ENCODE assay signal across 8 mouse cellular contexts in the genomic region with DNA sequence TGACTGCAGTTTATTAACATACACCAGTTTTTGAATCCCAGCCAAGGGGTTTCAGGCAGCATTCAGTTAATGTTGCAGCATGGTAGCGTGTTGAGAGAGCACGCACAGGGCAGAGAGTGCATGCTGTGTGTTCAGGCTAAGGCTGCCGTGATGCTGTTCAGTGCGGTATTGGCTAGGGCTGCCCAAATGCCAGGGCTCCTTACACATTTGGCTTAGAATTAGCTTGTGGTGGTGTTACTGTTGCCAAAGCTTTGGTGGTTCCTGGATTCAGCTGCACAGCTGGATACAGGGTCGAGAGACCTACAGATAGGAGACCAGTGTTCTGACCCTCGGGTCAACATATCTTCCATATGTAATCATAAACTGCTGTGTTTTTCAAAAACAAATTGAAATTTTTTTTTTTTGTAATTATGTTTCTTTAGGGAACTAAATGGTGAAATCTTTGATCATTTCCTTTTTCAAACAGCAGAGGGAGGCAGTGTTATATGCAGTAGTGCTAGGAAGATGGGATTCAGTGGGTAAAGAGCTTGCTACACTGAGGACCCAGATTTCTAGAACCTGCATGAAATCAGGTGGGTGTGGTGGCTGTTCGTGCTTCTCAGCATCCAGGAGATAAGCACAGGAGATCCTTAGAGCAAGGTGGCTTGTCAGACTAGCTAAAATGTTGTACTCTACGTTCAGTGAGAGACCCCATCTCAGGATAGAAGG. TPM values are rescaled to one million over a fixed set of nuclear protein-coding genes. Genes with fewer than 3 reads are reported as not detected.
DNase-seq lines count a peak whose midpoint lies in the region; ATAC-seq and TF ChIP-seq lines count a peak whose summit lies in the region.

No protein-coding gene starts in this region.

- DNase-seq in heart, adult 18-20 months: peak; percentile 14 to 58
- DNase-seq in heart, embryonic 10.5 days (ENCODE audit: low spot score): no peak
- DNase-seq in right cerebral cortex, adult 18-20 months: peak; percentile 30
- no peak for DNase-seq in right cerebral cortex, postnatal 25 days
- peak; percentile 81 for DNase-seq in hindbrain, postnatal 0 days (ENCODE audit: low spot score)
- DNase-seq in splenic B cell, adult 2 months (ENCODE audit: low read depth, low spot score): peak; percentile 6
- no peak for DNase-seq in testis, postnatal 10 days (ENCODE audit: low spot score)
- no peak for DNase-seq in thymus, postnatal 4 days

- ATAC-seq in hindbrain, postnatal 0 days: peak; percentile 74; the same call in 1 of the 2 replicates

- no peaks in the 10 kb centered on the region for H3K4me1 ChIP-seq in heart, embryonic 10.5 days
- no peaks in the 10 kb centered on the region for H3K4me1 ChIP-seq in hindbrain, postnatal 0 days (ENCODE audit: insufficient read depth, low read length)

- WGBS in heart, embryonic 10.5 days: 84% methylated on average over 8 of the region's 8 CpGs
- 70% methylated on average over 8 of the region's 8 CpGs for whole genome bisulfite sequencing in hindbrain, postnatal 0 days

- no peak overlapping the region for H3K27ac ChIP-seq in heart, embryonic 10.5 days
- H3K27ac ChIP-seq in hindbrain, postnatal 0 days: no peak overlapping the region

- no peaks in the 10 kb centered on the region for H3K9me3 ChIP-seq in heart, embryonic 10.5 days
- H3K9me3 ChIP-seq in hindbrain, postnatal 0 days (ENCODE audit: low read length): no peaks in the 10 kb centered on the region

- peak; percentile 84 for TF ChIP-seq CTCF in hindbrain, postnatal 0 days (IDR thresholded peaks at IDR 0.05; ENCODE audit: low read depth)

- peaks cover 58% of the 10 kb centered on the region for H3K36me3 ChIP-seq in heart, embryonic 10.5 days
- H3K36me3 ChIP-seq in hindbrain, postnatal 0 days (ENCODE audit: insufficient read depth, low read length): peaks cover 17% of the 10 kb centered on the region
- H3K36me3 ChIP-seq in splenic B cell, adult 2 months (ENCODE audit: control insufficient read depth, insufficient read depth, low read length, poor library complexity, severe bottlenecking): peaks cover 9% of the 10 kb centered on the region

- no peak overlapping the region for H3K4me2 ChIP-seq in hindbrain, postnatal 0 days (ENCODE audit: low read depth, low read length)

- H3K27me3 ChIP-seq in heart, embryonic 10.5 days (ENCODE audit: insufficient read depth, poor library complexity, severe bottlenecking): no peaks in the 10 kb centered on the region
- no peaks in the 10 kb centered on the region for H3K27me3 ChIP-seq in hindbrain, postnatal 0 days (ENCODE audit: insufficient read depth, low read length)
- no peaks in the 10 kb centered on the region for H3K27me3 ChIP-seq in splenic B cell, adult 2 months (ENCODE audit: control insufficient read depth, insufficient read depth, low read length, poor library complexity, severe bottlenecking)

- no peak overlapping the region for H3K9ac ChIP-seq in hindbrain, postnatal 0 days (replicated peaks; ENCODE audit: low read length)

- H3K4me3 ChIP-seq in heart, embryonic 10.5 days: no peak overlapping the region
- H3K4me3 ChIP-seq in hindbrain, postnatal 0 days (ENCODE audit: low read length): no peak overlapping the region

RNA-seq across cellular contexts. Expression of a gene that starts 29.8 kb away (rescaled TPM):
- total RNA-seq in heart, adult 18-20 months (2021): 10 to 100 TPM; 68.8 TPM
- 106 and 123 TPM in 2 replicates for polyA plus RNA-seq in heart, embryonic 10.5 days (2016; fragmentation: Nextera tagmentation; extraction: Ambion mirVana)
- 16.0 and 16.4 TPM in 2 replicates for total RNA-seq in hindbrain, postnatal 0 days (2014; rRNA removed)
- 87.3 and 88.4 TPM in 2 replicates for polyA plus RNA-seq in hindbrain, postnatal 0 days (2015; fragmentation: Nextera tagmentation; extraction: Ambion mirVana)

RNA-seq across cellular contexts. Expression of a gene that starts 44.7 kb away (rescaled TPM):
- total RNA-seq in heart, adult 18-20 months (2021): 1 to 10 TPM; 3.9 to 4.7 TPM
- polyA plus RNA-seq in heart, embryonic 10.5 days (2016; fragmentation: Nextera tagmentation; extraction: Ambion mirVana): 1.7 and 2.9 TPM in 2 replicates
- total RNA-seq in hindbrain, postnatal 0 days (2014; rRNA removed): 0.37 and 0.68 TPM in 2 replicates
- 1.1 and 1.8 TPM in 2 replicates for polyA plus RNA-seq in hindbrain, postnatal 0 days (2015; fragmentation: Nextera tagmentation; extraction: Ambion mirVana)

Comparison
In these comparisons a context has a peak if more than half of its experiments do, and no peak if none do; other contexts are left out.
1. DNase-seq: peak in heart, adult 18-20 months (2 of 2), right cerebral cortex, adult 18-20 months (single experiment), hindbrain, postnatal 0 days (single experiment) and splenic B cell, adult 2 months (single experiment); none in heart, embryonic 10.5 days (single experiment), right cerebral cortex, postnatal 25 days (single experiment), testis, postnatal 10 days (single experiment) and thymus, postnatal 4 days (single experiment).